Mouse (Mus musculus) c-Kit-positive CD71-positive TER-119-positive erythroid progenitor cells, embryonic 14.5 days (primary cell): Measurements from ENCODE around the gene Gpalpp1.

Experiments
- DNase-seq: peaks from one replicate; pipeline ENCODE4 v3.0.0-alpha.2; 2013; ENCODE audit warnings: low spot score

The Gpalpp1 gene

DNA sequence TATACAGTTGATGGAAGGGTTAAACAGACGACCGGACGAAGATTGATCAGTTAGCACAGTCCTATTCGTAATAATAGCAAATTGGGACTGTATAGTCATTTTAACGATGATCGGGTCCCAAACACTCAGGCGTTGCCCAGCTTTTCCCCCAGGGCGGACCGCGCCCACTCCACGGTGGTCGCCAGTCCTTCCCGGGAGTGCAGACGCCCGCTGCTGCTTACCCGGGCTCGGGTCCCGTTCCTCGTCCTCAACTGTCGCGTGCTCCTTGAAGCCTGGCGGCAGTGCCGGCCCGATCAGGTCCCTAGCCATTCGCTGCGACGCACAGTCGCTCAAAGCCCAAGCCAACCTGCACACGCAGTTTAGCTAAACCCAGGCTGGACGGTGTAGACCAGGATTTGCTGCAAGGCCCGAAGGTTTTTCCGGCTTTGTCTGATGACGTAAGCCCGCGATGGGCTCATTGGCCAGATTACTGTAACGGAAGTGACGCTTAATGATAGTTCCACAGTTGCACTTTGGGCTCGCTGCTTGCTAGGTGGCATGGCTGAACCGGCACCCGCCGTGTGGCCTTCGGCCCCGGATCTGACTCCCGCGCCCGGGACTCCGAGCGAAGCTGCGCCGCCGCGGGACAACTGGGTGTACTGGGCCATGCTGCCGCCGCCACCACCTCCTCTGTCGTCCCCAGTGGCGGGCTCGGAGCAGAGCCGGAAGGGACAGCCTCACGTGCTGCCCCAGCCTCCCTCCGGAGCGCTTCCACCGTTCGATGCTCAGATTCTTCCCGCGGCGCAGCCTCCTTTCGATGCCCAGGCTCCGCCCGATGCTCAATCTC, at the start of gene Gpalpp1, which contains the start of gene Nufip1:
Gene Gpalpp1 (minus strand): TSS at position 365 of the 826 bp plus-strand sequence.
Gene Nufip1 (plus strand): TSS at position 496 of the 826 bp plus-strand sequence.
- DNase-seq, result peak; percentile 91

DNA sequence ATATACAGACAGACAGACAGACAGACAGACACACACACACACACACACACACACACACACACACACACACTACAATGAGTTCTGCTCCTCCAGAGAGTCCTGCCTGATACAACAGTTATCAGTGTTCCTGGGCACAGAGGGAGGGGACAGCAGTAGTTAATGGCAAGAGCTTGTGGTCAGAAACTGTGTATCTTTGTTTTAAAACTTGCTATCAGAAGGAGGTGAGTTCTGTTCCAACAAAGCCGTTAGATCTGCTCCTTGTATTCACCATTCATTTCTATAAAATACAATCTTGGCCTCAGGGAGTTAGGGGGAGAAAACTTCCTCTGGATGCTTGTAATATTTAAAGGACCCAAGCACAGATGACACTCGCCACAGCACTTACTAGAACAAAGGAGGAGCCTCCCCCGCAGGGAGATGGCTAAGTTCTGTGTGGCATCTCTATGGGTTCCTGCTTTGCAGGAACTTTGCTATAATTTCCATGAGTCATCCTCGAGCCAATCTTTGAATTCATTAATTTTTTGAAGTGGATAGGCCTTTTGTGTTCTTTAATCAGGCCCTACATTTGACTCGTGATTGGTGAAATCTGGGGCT, 47.7 kb upstream of the Gpalpp1 start:
- no peak for DNase-seq

DNA sequence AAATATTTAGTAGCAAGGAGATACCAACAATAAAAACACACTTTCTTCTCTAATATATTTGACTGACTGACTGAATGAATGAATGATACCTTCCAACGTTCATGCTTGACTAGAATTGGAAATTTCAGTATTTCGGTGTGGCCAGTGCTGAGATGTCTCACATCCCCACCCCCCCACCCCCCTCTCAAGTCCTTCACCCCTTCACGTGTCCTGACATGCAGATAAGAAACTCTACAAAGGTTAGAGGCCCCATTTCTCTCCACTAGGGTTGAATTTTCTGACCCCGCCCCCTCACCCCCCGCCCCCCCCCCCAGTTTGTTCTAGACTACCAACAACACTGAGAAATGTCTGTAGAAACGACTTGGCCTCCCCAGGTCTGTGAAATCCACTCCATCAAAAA, 43.3 kb upstream of the Gpalpp1 start:
- no peak for DNase-seq

DNA sequence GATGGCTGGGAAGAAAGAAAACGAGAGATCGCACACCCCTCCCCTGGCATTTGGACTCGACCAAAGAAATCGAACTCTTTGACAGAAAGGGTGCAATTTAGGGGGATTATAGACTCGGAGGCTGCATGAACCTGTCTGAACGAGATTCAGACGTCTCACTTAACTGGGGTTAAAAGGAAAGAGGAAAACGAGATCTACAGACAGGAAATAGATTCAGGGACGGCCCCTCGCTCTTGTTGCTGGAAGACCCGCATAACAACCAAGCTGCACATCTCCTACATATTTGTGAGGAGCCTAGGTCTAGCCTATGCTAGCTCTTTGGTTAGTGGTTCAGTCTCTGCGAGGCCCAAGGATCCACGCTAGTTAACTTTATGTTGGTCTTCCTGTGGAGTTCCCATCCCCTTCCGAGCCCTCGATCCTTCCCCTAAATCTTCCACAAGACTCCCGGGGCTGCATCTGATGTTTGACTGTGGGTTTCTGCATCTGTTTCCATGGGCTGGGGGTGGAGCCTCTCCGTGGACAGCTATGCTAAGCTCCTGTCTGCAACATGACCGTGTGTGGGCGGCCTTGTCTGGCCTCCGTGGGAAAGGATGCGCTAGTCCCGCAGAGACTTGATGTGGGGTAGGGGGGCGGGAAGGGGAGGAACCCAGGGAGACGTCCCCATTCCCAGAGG, 42.6 kb upstream of the Gpalpp1 start:
- DNase-seq, result no peak

DNA sequence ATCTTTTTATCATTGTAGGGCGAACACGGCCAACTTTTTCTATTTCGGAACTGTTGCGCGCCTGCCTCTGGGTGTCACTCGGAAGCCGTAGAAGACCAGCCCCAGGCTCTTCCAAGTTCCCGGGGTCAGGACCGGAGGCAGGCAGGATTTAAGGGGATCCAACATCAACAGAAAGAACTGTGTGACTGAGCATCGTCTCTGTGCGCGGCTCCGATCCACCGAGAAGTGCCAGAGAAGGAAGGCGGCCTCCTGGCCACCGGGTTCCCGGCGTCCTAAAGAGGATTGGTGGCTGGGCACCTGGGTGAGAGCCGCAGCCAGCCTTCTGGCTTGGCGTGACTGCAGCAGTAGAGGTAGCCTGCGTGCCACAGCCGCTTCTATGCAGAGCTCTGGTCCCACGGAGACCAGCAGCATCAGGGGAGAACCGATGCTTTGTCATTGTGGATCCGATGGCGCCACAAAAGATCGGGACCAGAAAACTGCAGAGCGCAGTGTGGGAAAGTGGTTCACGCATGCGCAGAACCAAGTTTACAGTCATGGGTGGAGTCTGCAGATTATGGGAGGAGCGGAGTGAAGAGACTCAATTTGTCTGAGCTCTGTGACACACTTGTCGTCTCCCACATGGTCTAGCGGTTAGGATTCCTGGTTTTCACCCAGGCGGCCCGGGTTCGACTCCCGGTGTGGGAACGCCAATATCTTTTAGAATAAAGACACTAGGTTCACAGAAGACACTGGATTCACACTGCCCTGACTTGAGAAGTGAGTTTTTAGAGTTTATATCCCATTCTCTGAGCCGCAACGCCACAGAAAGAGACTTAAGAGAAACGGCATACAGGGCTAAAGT, 41.8 kb upstream of the Gpalpp1 start:
- DNase-seq, result peak; percentile 98

DNA sequence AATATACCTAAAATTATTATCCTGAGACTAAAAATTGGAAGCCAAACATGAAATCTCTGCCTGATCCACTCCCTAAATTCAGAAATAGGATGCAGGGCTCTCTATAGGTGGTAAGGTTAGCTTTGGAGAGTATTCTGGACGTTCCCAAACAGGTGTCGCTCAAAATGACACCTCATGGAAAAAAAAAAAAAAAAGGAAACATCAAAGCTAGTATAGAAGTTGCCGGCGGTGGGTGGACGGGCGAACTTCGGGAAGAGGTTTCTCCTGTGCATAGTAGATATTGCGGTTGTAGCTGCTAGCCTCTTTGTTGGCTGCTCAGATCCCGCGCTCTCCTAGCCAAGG, 41.2 kb upstream of the Gpalpp1 start:
- no peak for DNase-seq

DNA sequence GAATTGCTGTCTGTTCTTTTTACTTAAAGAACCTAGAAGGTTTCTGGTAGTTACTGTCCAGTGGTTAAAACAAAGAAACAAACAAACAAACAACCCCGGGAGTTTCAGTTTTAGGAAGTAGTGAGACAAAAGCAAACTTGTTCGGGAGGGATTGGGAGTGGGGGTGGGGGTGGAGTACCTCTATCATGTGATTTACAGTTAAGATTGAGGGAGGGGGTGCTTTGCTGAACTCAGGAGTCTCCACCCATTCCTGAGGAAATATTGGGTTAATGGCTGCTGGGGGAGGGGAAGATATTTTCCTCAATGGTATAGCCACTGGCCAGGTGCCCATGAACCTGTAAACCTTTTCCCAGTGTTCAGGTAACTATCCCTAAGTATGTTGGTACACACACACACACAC, 40.5 kb upstream of the Gpalpp1 start:
- DNase-seq, result no peak

DNA sequence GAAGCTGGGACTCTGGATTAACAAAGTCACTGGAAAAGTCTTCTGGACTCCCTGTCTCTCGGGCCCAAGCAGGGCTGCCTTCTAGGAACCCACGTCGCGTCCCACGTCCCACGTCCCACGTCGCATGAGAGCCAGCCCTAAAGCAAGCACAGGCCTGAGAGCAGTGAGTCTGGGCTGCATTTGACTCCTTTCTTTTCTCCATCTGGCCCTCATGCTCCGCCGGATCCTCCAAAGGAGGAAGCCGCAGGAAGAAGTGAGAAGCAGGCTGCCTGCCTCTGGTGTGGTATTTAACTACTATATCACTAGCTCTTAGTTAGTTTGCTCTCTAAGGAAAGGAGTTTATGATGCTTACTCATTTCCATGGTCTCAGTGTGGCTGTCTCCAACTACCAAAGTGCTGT, 39.9 kb upstream of the Gpalpp1 start:
- DNase-seq, result no peak

DNA sequence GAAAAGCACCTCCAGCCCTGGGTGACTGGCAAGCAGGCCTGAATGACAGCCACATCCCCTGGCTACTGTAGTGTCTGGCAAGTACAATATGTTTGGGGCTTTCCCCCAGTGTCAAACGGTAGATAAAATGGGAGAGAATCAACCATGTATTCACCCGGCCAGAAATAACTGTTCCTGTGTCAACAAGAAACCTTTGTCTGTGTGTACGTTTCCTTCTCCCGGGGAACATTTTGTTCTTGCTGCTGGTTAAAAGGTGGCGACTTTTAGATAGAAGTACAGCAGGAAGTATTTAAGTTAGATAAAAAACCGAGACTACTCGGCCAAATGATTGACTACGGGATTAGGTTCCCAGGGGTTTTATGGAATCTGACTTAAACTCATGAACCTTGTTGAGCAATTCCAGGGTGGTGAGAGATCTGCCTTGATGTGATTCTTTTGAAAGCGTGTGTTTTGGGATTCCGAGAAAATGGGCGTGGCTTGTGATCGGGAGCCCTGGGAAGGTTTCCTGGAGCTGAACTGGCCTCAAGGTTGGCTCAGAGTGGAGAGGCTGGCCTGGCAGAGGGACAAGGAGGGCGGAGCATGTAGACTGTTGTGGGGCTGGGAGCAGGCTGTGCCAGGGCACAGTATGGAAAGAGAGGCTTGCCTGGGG, 39.1 kb upstream of the Gpalpp1 start:
- DNase-seq, result peak; percentile 68

DNA sequence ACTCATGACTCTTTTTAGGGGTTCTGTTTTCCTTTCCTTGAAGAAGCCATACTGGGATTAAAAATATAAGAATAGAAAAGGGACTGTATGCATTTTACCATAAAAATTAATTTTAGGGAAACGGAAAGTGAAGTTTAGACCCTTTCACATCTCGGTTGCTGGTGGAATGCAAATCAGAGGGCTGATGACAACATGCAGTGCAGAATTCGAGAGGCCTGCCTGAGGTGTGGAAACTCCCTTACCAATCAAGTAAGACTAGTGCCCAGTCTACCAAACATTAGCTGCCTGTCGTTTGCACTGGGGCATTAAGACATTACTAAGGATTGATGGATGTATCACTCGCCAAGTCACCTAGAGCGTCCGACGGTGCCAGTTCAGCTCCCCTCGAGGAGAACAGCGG, 37.7 kb upstream of the Gpalpp1 start:
- no peak for DNase-seq

DNA sequence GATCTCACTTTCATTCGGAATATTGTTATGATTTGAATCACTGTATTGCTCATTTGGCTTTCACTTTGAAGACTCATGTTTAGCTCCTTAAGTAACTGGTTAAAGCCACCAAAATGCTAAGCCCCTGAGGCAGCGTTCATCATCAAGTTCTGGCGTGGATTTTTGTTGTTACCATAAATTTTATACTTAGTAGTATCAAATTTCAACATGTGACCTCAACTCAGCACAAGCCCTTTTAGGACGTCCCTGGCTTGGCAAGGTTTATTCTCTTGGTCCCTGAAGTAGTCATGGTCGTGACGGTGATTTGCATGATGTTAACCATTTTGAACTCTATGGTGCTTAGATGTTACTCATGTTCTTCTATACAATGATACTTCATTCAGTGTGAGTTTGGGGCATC, 36.5 kb upstream of the Gpalpp1 start:
- DNase-seq, result no peak

DNA sequence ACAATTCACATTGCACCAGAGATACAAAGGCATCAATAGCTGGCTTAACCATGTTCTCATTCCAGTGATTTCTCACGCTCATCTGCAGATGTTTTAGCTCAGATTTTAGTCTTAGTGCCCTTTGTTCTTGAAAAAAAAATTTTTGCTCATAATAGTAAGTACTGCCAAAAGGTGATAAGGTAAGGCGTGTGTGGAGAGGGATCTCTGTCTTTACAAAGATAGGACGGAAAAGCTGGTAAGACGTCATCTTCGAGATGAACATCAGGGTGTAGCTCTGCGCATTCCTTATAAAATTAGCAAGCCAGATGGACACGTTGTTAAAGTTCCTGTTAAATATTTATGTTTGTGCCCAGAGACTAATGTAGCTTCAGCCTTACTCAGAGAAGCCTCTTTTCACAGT, 35.3 kb upstream of the Gpalpp1 start:
- peak; percentile 40 for DNase-seq

DNA sequence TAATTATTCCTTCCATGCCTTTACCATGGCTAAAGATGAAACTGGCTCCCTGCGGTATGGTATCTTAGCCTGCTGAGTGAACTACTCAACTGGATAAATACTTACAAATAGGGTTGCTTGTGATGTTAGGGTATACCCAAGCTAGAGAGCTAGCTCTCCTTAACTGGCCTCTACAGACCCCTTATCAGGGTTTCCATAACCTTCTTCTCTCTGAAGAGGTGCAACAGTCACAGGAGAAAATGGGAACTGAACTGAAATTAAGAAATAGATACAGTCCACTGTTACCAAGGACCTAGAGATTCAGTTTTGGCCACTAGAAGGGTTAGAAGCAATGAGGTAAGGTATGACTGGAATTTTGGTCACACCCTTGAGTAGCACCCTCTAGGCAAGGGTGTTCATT, 34.7 kb upstream of the Gpalpp1 start:
- no peak for DNase-seq

DNA sequence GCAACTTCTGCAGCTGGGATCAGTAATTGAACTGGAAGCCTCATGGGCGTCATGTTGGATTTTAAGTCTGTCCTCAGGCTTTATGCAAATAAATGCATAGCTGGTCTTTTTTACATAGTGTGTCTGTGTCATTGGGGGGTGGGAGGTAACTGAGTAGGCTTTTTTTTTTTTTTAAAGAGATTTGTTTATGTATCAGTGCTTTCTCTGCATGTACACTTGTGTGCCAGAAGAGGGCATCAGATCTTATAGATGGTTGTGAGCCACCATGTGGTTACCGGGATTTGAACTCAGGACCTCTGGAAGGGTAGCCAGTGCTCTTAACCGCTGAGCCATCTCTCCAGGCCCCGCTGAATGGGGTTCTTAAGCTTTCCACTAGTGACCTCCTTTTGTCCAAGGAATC, 24.4 kb upstream of the Gpalpp1 start:
- no peak for DNase-seq

DNA sequence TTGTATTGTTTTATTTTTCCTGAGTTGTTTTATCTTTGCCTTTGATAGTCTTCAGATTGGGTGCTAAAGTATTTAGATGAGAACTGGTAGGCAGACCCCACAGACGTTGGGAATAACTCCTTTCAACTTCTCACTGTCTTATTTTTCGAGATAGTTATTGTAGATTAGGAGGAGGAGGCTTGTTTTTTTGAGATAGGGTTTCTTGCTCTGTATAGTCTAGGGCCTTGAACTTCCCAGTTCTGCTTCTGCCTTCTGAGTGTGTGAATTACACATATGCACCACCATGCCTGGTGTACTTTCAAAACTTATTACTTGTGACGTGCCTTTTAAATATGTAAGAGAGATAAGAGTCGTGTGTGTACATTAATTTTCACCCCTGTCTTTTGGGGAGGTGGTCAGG, 17.6 kb upstream of the Gpalpp1 start:
- DNase-seq, result no peak

DNA sequence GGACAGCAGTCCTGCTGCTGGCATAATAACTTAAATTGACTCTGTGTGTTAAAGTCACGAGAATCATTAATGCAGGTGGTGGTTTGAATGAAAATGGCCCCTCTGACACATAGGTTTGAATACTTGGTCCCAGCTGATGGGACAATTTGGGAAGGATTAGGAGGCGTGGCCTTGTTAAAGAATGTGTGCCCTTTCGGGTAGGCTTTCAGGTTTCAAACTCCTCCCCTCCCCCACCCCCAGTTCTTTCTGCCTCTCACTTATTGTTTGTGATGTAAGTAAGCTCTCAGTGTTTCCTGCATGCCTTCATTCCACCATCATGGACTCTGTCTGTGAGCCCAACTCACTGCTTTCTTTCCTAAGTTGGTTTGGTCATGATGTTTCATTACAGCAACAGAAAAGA, 16.8 kb upstream of the Gpalpp1 start:
- no peak for DNase-seq

DNA sequence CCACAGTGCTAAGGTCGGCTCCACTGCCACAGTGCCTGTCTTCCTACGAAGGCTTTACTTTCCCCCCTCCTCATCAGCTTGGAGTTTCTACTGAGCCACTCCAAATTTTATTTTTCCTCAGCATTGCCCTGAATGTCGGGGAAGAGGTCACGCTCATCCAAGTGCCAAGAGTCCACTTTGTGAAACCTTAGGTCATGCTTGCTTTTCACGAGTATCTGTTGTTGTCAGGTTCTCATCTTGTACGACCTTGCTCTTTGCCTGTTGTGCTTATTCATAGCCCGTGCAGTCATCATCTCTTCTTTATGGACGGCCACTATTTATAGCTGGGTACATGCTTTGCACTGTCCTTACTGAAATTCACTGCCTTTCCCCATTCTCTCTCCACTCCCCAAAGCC, 12.1 kb upstream of the Gpalpp1 start:
- no peak for DNase-seq

DNA sequence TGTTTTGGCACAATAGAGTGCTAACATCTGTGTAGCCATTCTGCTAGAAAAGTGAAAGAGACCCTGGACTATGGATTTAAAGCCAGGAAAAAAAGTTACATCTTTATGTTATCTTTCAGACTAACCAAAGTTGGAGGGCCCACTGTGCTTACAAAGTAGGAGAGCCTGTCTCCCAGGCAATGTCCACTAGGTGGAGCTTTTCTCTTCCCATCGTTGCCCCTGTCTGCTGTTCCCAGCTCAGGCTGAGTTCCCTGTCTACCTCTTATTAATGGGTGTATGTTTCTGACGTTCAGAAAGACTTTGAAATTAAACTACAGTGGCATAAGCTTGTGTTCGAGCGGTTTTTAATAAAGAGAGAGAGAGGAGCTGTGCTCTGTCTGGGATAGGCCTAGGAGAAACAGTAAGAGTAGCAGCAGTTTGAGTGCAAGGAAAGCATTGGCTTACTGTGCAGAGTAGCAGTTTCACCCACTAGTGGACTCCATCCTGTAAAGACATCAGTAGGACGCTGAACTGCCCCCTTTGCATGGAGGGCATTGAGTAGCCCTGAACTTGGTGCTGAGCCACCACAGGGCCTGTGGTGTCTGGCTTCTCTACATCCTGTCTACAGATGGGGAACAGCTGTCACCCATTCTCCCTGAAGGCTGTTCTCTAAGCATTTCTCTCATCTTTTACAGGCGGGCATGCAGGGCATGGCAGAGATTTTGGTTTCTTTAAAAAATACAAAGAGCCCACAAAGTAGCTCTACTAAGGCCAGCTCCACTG, 11.5 kb upstream of the Gpalpp1 start:
- peak; percentile 24 for DNase-seq

DNA sequence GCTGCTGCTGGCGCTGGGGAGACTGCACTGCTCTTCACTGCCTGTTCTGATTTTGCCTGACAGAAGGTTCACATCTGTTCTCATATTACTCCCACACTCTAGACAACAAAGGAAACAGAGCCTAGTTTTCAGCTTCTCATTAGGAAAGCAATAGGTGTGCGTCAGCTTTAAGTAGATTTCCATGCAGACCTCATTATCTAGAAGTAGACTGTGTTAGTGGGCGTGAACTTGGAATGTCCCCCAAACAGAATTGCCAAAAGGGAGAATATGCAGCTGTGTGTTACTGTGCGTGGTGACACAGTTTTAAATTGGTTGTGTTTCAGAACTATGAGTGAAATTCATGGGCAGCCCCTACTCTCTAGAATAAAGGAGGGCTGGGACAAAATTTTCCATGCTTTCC, 9.9 kb upstream of the Gpalpp1 start:
- no peak for DNase-seq

DNA sequence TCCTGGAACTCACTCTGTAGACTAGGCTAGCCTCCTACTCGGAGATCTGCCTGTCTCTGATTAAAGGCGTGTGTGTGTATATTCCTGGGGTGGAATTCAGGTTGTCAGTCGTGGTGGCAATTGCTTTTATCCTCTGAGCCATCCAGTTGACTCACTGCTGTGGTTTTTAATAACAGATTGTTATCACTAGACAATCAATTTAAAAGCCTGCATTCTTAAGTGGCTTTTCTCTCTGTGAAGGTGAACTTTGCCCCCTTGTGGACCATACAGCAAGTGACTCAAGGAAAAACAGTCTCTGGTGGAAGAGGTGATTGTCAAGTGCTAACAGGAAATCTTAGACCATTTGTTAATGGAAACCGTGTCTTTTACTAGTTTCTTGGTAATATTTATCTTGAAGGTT, 8.4 kb upstream of the Gpalpp1 start:
- no peak for DNase-seq

DNA sequence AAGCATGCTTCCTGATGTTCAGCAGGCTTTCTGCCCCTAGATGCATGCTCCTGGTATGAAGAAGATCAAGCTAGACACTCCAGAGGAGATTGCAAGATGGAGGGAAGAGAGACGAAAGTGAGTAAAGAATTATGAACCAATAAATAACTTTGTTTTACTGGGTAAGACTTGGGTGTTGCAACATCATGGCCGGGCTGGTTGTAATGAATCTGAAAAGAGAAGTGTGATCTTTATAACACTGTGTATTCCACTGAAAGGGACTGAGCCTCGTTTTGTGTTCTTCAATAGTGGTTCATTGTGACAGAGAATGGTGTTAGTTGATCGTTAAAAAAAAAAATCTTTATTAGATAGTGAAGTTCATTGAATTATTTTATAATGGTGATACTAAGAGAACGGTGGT, 5.2 kb upstream of the Gpalpp1 start:
- DNase-seq, result no peak
